Mouse (Mus musculus) forebrain, embryonic 11.5 days (tissue): Measurements from ENCODE around the gene Olfr1480. TPM values are rescaled to one million over a fixed set of nuclear protein-coding genes. Genes with fewer than 3 reads are reported as not detected.

Experiments
- ATAC-seq: fragments of 200-750 bp; cut with Nextera tagmentation; replicated peaks from 2 replicates; pipeline ENCODE4 v1.8.0; 2017; ENCODE audit warnings: moderate TSS enrichment; ENCODE audit not compliant: low FRiP score
- DNase-seq: peaks from one replicate; pipeline ENCODE4 v3.0.0-alpha.2; 2017; ENCODE audit warnings: low spot score
- H3K27ac ChIP-seq: fragments of 300-500 bp; sonication (generic); 2 replicates; pipeline ENCODE4 v1.5.1; 2014; ENCODE audit warnings: low read depth, low read length
- H3K27me3 ChIP-seq: fragments of 300-500 bp; sonication (generic); 2 replicates; pipeline ENCODE4 v1.6.1; 2014; ENCODE audit warnings: mild to moderate bottlenecking, low read length, mixed read lengths; ENCODE audit not compliant: control insufficient read depth, insufficient read depth
- H3K36me3 ChIP-seq: fragments of 300-500 bp; sonication (generic); 2 replicates; pipeline ENCODE4 v1.6.1; 2014; ENCODE audit warnings: mild to moderate bottlenecking, low read length, moderate library complexity, mixed read lengths; ENCODE audit not compliant: control insufficient read depth, insufficient read depth
- H3K4me1 ChIP-seq: fragments of 300-500 bp; sonication (generic); replicated peaks from 2 replicates; pipeline ENCODE4 v1.6.1; 2014; ENCODE audit warnings: low read length, mixed read lengths; ENCODE audit not compliant: control insufficient read depth, insufficient read depth
- H3K4me2 ChIP-seq: fragments of 300-500 bp; sonication (generic); 2 replicates; pipeline ENCODE4 v1.6.1; 2014; ENCODE audit warnings: low read depth, mild to moderate bottlenecking, low read length, moderate library complexity, mixed read lengths; ENCODE audit not compliant: severe bottlenecking
- H3K4me3 ChIP-seq: fragments of 300-500 bp; sonication (generic); 2 replicates; pipeline ENCODE4 v1.5.1; 2014; ENCODE audit warnings: low read depth, low read length
- H3K9ac ChIP-seq: fragments of 300-500 bp; sonication (generic); 2 replicates; pipeline ENCODE4 v1.6.1; 2014; ENCODE audit warnings: low read length
- H3K9me3 ChIP-seq: fragments of 300-500 bp; sonication (generic); 2 replicates; pipeline ENCODE4 v1.6.1; 2016; ENCODE audit warnings: low read length, mixed read lengths; ENCODE audit not compliant: control insufficient read depth
- WGBS: fragments of 180-500 bp; shearing (Covaris S2); extraction: QIAGEN DNeasy Blood & Tissue Kit; methylation state at CpG from one replicate; pipeline ENCODE4 v1.1.7; 2014; 5-methylcytosine and 5-hydroxymethylcytosine counted together
- polyA plus RNA-seq: library from polyadenylated mRNA; unstranded; fragments of >200 nt; fragmentation: Nextera tagmentation; extraction: Ambion mirVana; gene quantifications from 2 replicates; pipeline ENCODE4 v1.2.1, GENCODE M21; 2014

Olfr1480 gene
- not detected in 2 replicates for polyA plus RNA-seq

- Histone ChIP-seq H3K4me2 (no peak within 1 kb of the TSS), H3K4me3 (no peak within 1 kb of the TSS), H3K9me3 (peaks cover 7% of the 10 kb centered on the region; the same call in 1 of the 2 replicates), H3K27me3 (no peaks in the 10 kb centered on the region), H3K27ac (no peak within 1 kb of the TSS), H3K36me3 (no peaks in the 10 kb centered on the region), H3K4me1 (no peaks in the 10 kb centered on the region), H3K9ac (no peak within 1 kb of the TSS)
- no peak for DNase-seq
- 90% methylated on average over 2 of the region's 2 CpGs for WGBS
- no peak for ATAC-seq
Measured at GRCm38 (mm10) chr19:13527613-13528012, at the start of gene Olfr1480. Gene Olfr1480, plus strand, starts transcription at chr19:13527913.

- H3K36me3 ChIP-seq: no peaks in the 10 kb centered on the region
- ATAC-seq (no peak), DNase-seq (no peak)
- no peak within 1 kb of the TSS for H3K4me2 ChIP-seq
- no peaks in the 10 kb centered on the region for H3K9me3 ChIP-seq
- no peak within 1 kb of the TSS for H3K27ac ChIP-seq
- H3K27me3 ChIP-seq: no peaks in the 10 kb centered on the region
- H3K4me3 ChIP-seq: no peak within 1 kb of the TSS
- H3K4me1 ChIP-seq: no peaks in the 10 kb centered on the region
- no peak within 1 kb of the TSS for H3K9ac ChIP-seq
Measured at GRCm38 (mm10) chr19:13480096-13480495, 47.6 kb upstream of the Olfr1480 start, which contains the start of gene Olfr1475. Gene Olfr1475, minus strand, starts transcription at chr19:13480196.

- Histone ChIP-seq H3K27me3 (no peaks in the 10 kb centered on the region), H3K27ac (no peak within 1 kb of the TSS), H3K36me3 (no peaks in the 10 kb centered on the region), H3K9ac (no peak within 1 kb of the TSS), H3K9me3 (no peaks in the 10 kb centered on the region; the same call in 1 of the 2 replicates), H3K4me2 (no peak within 1 kb of the TSS), H3K4me3 (no peak within 1 kb of the TSS), H3K4me1 (no peaks in the 10 kb centered on the region)
- WGBS: 85% methylated on average over 3 of the region's 3 CpGs
- no peak for ATAC-seq
- DNase-seq: no peak
Measured at GRCm38 (mm10) chr19:13500246-13500645, 27.5 kb upstream of the Olfr1480 start, which contains the start of gene Olfr1477. Gene Olfr1477, plus strand, starts transcription at chr19:13500546.

Other genes starting within 250 kb of the Olfr1480 start
- not detected in 2 replicates for gene Olfr1465, start 212.4 kb upstream of the Olfr1480 start, polyA plus RNA-seq
- gene Olfr1466, start 189.1 kb upstream of the Olfr1480 start, polyA plus RNA-seq: not detected in 2 replicates
- not detected in 2 replicates for gene Olfr1467, start 165.7 kb upstream of the Olfr1480 start, polyA plus RNA-seq
- gene Olfr1469, start 120.1 kb upstream of the Olfr1480 start, polyA plus RNA-seq: not detected in 2 replicates
- gene Olfr1471, start 84.5 kb upstream of the Olfr1480 start, polyA plus RNA-seq: not detected in 2 replicates
- not detected in 2 replicates for gene Olfr1472, start 71.8 kb upstream of the Olfr1480 start, polyA plus RNA-seq
- gene Olfr1474, start 58.3 kb upstream of the Olfr1480 start, polyA plus RNA-seq: not detected in 2 replicates
- gene Olfr1475, start 47.7 kb upstream of the Olfr1480 start, polyA plus RNA-seq: not detected in 2 replicates
- gene Olfr1477, start 27.4 kb upstream of the Olfr1480 start, polyA plus RNA-seq: not detected in 2 replicates
- not detected in 2 replicates for gene Olfr1484, start 55.6 kb downstream of the Olfr1480 start, polyA plus RNA-seq
- not detected in 2 replicates for gene Olfr1487, start 89.5 kb downstream of the Olfr1480 start, polyA plus RNA-seq
- not detected in 2 replicates for gene Olfr1489, start 103.7 kb downstream of the Olfr1480 start, polyA plus RNA-seq
- not detected in 2 replicates for gene Olfr1490, start 123.2 kb downstream of the Olfr1480 start, polyA plus RNA-seq
- not detected in 2 replicates for gene Olfr1491, start 169.4 kb downstream of the Olfr1480 start, polyA plus RNA-seq
- not detected in 2 replicates for gene Olfr1493-ps1, start 195.4 kb downstream of the Olfr1480 start, polyA plus RNA-seq
- gene Olfr1494, start 211.8 kb downstream of the Olfr1480 start, polyA plus RNA-seq: not detected in 2 replicates
- not detected in 2 replicates for gene Olfr1495, start 236.7 kb downstream of the Olfr1480 start, polyA plus RNA-seq
- gene Olfr1496, start 250.0 kb downstream of the Olfr1480 start, polyA plus RNA-seq: not detected in 2 replicates